Mouse (Mus musculus) colon, adult 2 months (tissue): Measurements from ENCODE around the gene Hist2h3c2. TPM values are rescaled to one million over a fixed set of nuclear protein-coding genes. Genes with fewer than 3 reads are reported as not detected.

ENCODE experiments used
- polyA plus RNA-seq: library from polyadenylated mRNA; depleted of rRNA; stranded (reverse); fragments of >200 nt; gene quantifications from 2 replicates; pipeline ENCODE4 v1.2.3, GENCODE M21; 2012; rRNA removed

The Hist2h3c2 gene
- 105 and 114 TPM in 2 replicates for polyA plus RNA-seq

GRCm38 (mm10) chr3:96238954-96239793 is at the start of gene Hist2h3c2:
Gene Hist2h3c2, minus strand, starts transcription at chr3:96239127.

GRCm38 (mm10) chr3:96269511-96270474 is 30.9 kb upstream of the Hist2h3c2 start, which contains the start of gene Hist2h2bb:
Gene Hist2h2bb, plus strand, starts transcription at chr3:96269752.

GRCm38 (mm10) chr3:96268051-96268775 is 29.3 kb upstream of the Hist2h3c2 start, which contains the start of gene Hist2h3b:
Gene Hist2h3b, plus strand, starts transcription at chr3:96268654.

GRCm38 (mm10) chr3:96262979-96263550 is 24.1 kb upstream of the Hist2h3c2 start, which contains the start of gene Hist2h4:
Gene Hist2h4, minus strand, starts transcription at chr3:96263311.

GRCm38 (mm10) chr3:96246427-96246856 is 7.5 kb upstream of the Hist2h3c2 start, which contains the start of gene Hist2h3c1:
Gene Hist2h3c1, plus strand, starts transcription at chr3:96246685.

GRCm38 (mm10) chr3:96245003-96245886 is 6.3 kb upstream of the Hist2h3c2 start, which contains the start of gene Hist2h2aa1:
Gene Hist2h2aa1, plus strand, starts transcription at chr3:96245497.

GRCm38 (mm10) chr3:96239949-96240798 is 1.2 kb upstream of the Hist2h3c2 start, which contains the start of gene Hist2h2aa2:
Gene Hist2h2aa2, minus strand, starts transcription at chr3:96240276.

GRCm38 (mm10) chr3:96220765-96221639 is 17.9 kb downstream of the Hist2h3c2 start, which contains the start of the genes Hist2h2ac and Hist2h2be:
Gene Hist2h2ac, minus strand, starts transcription at chr3:96220880.
Gene Hist2h2be, plus strand, starts transcription at chr3:96221119.

GRCm38 (mm10) chr3:96219661-96220130 is 19.2 kb downstream of the Hist2h3c2 start, which contains the start of the genes Bola1 and Hist2h2ab:
Gene Bola1, minus strand, starts transcription at chr3:96219709.
Gene Hist2h2ab, plus strand, starts transcription at chr3:96219865.

Other genes starting within 250 kb of the Hist2h3c2 start
- gene Plekho1, start 243.1 kb downstream of the Hist2h3c2 start, polyA plus RNA-seq, result 30.2 and 42.1 TPM in 2 replicates
- gene Vps45, start 180.7 kb downstream of the Hist2h3c2 start, polyA plus RNA-seq, result 3.4 and 4.2 TPM in 2 replicates
- 16.0 and 17.8 TPM in 2 replicates for gene Otud7b, start 134.6 kb downstream of the Hist2h3c2 start, polyA plus RNA-seq
- gene Mtmr11, start 77.1 kb downstream of the Hist2h3c2 start, polyA plus RNA-seq, result 38.7 and 44.7 TPM in 2 replicates
- gene Sf3b4, start 66.8 kb downstream of the Hist2h3c2 start, polyA plus RNA-seq, result 72.6 and 80.8 TPM in 2 replicates
- gene Sv2a, start 58.0 kb downstream of the Hist2h3c2 start, polyA plus RNA-seq, result 2.3 and 2.5 TPM in 2 replicates
- 73.9 and 91.3 TPM in 2 replicates for gene Bola1, start 19.4 kb downstream of the Hist2h3c2 start, polyA plus RNA-seq
- 1.8 and 8.0 TPM in 2 replicates for gene Hist2h2ab, start 19.3 kb downstream of the Hist2h3c2 start, polyA plus RNA-seq
- 18.8 and 23.5 TPM in 2 replicates for gene Hist2h2ac, start 18.2 kb downstream of the Hist2h3c2 start, polyA plus RNA-seq
- 4.2 and 4.6 TPM in 2 replicates for gene Hist2h2be, start 18.0 kb downstream of the Hist2h3c2 start, polyA plus RNA-seq
- 291 and 333 TPM in 2 replicates for gene Hist2h2aa2, start 1.1 kb upstream of the Hist2h3c2 start, polyA plus RNA-seq
- 316 and 418 TPM in 2 replicates for gene Hist2h2aa1, start 6.4 kb upstream of the Hist2h3c2 start, polyA plus RNA-seq
- not detected in 2 replicates for gene Hist2h3c1, start 7.6 kb upstream of the Hist2h3c2 start, polyA plus RNA-seq
- gene Hist2h4, start 24.2 kb upstream of the Hist2h3c2 start, polyA plus RNA-seq, result 6.2 and 7.7 TPM in 2 replicates
- 93.7 and 97.1 TPM in 2 replicates for gene Hist2h3b, start 29.5 kb upstream of the Hist2h3c2 start, polyA plus RNA-seq
- 9.4 and 9.5 TPM in 2 replicates for gene Hist2h2bb, start 30.6 kb upstream of the Hist2h3c2 start, polyA plus RNA-seq
- 1.2 and 1.6 TPM in 2 replicates for gene Fcgr1, start 54.8 kb upstream of the Hist2h3c2 start, polyA plus RNA-seq
- gene BC107364, start 213.2 kb upstream of the Hist2h3c2 start, polyA plus RNA-seq, result 0.10 and 0.34 TPM in 2 replicates